ENCODE assay signal across 10 mouse cellular contexts in the genomic region with DNA sequence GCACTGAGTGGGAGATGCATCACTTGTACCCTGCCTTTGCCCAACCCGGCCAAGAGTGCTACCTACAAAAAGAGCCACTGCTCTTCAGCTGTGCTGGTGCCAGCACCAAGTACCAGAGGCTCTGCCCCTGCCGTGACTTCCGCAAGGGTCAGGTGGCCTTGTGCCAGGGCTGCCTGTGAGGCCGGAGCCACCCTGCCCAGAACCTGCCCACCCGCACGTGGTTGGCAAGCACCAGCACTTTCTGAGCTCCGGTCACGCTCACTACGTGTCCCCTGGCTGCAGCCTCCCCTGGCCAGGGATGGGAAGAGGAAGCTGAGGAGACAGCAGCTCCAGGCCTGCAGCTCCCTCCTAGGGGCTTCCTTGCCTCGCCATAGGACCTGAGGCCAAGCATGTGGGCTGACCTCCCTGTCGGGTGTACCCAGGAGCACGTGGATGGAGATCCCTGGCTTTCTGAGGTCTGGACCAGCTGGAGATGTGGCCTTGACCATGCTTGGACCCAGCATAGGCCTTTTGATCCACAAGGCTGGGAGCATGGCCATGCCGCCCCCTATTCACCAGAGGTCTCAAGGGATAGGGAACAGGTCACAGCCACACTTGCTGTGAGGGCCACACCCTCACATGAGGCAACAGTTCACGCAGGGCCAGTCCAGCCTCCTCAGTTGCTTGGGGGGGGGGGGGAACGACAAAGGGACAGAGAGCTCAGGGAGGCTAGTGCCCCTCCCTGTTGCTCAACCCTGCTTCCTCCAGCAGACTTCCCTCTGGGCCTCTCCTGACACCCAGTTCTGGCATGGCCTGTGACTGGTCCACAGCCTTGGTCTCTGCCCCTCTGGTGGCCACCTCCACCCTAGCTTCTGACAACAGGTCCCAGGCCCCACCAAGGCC.
DNase-seq lines count a peak whose midpoint lies in the region; ATAC-seq lines count a peak whose summit lies in the region.
"Had no signal": no experiment of that assay in that cellular context is flagged by ENCODE, and none has a peak within 500 bp of the region (broad histone marks: within the 10 kb centered on the region; RNA-seq: fewer than 3 reads in every experiment).

No protein-coding gene starts in this region.

- no peak overlapping the region for H3K4me2 ChIP-seq in liver, embryonic 11.5 days
- H3K4me2 ChIP-seq: midbrain, embryonic 13.5 days had no signal

- H3K27me3 ChIP-seq in liver, embryonic 11.5 days (replicated peaks; ENCODE audit: control insufficient read depth, insufficient read depth, low read length) = no peaks in the 10 kb centered on the region; the same call in 1 of the 2 replicates
- H3K27me3 ChIP-seq: midbrain, embryonic 13.5 days had no signal

- H3K36me3 ChIP-seq in liver, embryonic 11.5 days (ENCODE audit: control insufficient read depth, insufficient read depth, low read length) = no peaks in the 10 kb centered on the region

- no peak overlapping the region for H3K27ac ChIP-seq in liver, embryonic 11.5 days (ENCODE audit: low read depth, low read length)
- H3K27ac ChIP-seq: kidney, postnatal 0 days; midbrain, embryonic 13.5 days had no signal

- no peaks in the 10 kb centered on the region for H3K4me1 ChIP-seq in liver, embryonic 11.5 days (replicated peaks; ENCODE audit: control insufficient read depth, insufficient read depth, low read length)

- 66% methylated on average over 15 of the region's 15 CpGs for WGBS in liver, embryonic 11.5 days

- H3K9ac ChIP-seq in liver, embryonic 11.5 days (ENCODE audit: low read depth, low read length) = no peak overlapping the region
- H3K9ac ChIP-seq: midbrain, embryonic 13.5 days had no signal

- no peak overlapping the region for H3K4me3 ChIP-seq in liver, embryonic 11.5 days (ENCODE audit: low read depth, low read length)
- H3K4me3 ChIP-seq: midbrain, embryonic 13.5 days had no signal

- H3K9me3 ChIP-seq in liver, embryonic 11.5 days (ENCODE audit: control insufficient read depth, low read length) = no peaks in the 10 kb centered on the region
- H3K9me3 ChIP-seq: midbrain, embryonic 13.5 days had no signal

- no peak for ATAC-seq in cerebellum, adult (ENCODE audit: insufficient number of reproducible peaks, low FRiP score, low TSS enrichment)
- no peak; the same call in 1 of the 2 replicates for ATAC-seq in liver, embryonic 11.5 days (replicated peaks; ENCODE audit: low FRiP score)
- ATAC-seq: midbrain, embryonic 13.5 days had no signal

- peak; percentile 25 to 67 for DNase-seq in cerebellum, postnatal 25 days
- DNase-seq in liver = peak; percentile 17
- DNase-seq in liver, embryonic 11.5 days (ENCODE audit: low spot score) = no peak
- DNase-seq in heart, postnatal 4 days = peak; percentile 12
- peak; percentile 41 to 59 for DNase-seq in monocyte, adult 2 months (ENCODE audit: low read depth in 1 of 2, low spot score in 2 of 2)
- DNase-seq in right cerebral cortex, postnatal 10 days (ENCODE audit: low spot score in 2 of 2) = no peak
- DNase-seq in B cell, adult 2 months = no peak

Comparison
In these comparisons a context has a peak if more than half of its experiments do, and no peak if none do; other contexts are left out.
1. DNase-seq: peak in cerebellum, postnatal 25 days (2 of 2), liver (single experiment), heart, postnatal 4 days (single experiment) and monocyte, adult 2 months (2 of 2); none in liver, embryonic 11.5 days (single experiment), right cerebral cortex, postnatal 10 days (0 of 2) and B cell, adult 2 months (0 of 2).